Mouse (Mus musculus) heart, postnatal 4 days (tissue): ENCODE results near the gene Mpp5. TPM values are rescaled to one million over a fixed set of nuclear protein-coding genes. Genes with fewer than 3 reads are reported as not detected.

Source experiments
- DNase-seq: peaks from one replicate; pipeline ENCODE4 v3.0.0; 2021
- total RNA-seq, 2 experiments: library from RNA; stranded (reverse); gene quantifications; 2 replicates each; pipeline ENCODE4 v1.2.3; 2021

Gene Mpp5
- total RNA-seq, 2 experiments from 2014 or later = 18.4 to 23.8 TPM

DNA sequence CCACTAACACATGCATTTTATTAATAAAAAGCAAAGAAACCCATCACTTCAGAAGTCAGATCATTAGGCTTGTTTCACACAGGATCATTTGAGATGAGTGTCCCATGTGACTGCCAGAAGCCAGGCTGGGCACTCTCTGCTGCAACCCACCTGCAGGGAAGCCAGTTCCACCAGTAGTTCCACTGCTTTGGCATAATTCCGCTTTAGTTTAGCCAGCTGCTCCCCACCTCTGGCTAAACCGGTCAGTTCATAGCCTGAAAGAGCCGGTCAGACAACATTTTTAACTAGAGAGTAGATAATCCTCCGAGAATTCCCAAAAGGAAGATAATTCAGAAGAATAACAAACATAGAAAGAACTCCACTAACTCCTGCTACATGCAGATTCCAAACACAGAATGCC, 99.5 kb downstream of the Mpp5 start:
- DNase-seq = no peak

DNA sequence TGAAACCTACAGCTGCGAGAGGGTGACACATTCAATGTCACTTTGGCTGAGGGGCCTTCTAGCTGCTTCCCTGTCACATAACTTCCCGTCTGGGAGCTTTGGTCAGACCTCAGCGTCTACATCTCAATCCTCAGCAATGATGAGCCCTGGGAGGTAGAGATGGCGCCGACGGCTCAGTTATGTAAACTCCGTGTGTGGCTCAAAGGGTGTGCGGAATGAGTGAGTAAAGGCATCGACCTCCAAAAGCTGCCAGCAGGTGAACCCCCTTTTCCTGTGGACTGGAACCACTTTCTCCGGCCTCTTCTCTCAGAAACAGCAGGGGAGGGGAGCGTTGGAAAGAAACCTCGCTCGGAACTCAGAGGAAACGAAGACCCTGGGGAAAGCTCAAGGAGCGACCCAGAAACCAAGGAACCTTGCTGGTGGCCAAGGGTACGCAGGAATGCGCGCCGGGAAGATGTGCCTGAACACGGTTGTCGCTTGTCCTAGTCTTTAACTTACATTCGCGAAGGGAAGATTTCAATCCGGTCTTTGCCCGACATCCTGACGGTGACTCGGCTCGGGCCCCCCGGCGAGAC, 112.3 kb downstream of the Mpp5 start:
- no peak for DNase-seq

DNA sequence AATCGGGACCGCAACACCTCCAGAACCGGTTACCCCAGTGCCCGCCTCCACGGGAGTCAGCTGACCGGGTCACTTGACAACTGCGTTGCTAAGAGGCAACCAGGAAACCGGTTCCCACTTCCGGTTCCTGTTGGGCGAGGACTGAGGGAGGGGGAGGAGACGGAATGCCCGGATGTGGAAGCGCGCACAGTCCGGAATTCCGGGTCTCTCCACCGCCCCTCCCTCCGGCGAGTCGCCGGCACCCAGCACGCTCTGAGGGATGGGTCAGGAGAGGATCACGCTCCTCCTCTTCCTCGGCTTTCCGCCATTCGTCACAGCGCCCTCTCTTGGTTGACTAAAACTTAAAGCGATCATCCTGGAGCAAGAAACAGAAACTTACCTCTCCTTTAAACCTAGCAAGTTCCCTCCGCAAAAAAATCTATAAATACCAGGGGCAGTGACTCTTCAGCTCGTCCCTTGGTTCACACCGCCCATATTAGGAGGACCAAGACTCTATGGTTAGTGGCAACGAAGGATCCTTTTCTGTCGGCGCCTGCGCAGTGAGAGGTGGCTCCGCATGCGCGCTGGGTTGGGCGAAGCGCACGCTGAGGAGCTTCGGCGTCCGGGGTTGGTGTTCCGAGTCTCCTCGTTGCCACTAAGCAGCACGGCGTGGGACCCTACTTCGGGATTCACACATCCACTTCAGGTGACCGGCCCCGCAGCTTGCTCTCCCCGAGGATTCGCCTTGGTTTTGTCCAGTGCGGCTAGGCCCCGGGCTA, 113.0 kb downstream of the Mpp5 start, which contains the start of the genes Atp6v1d and Eif2s1:
Gene Atp6v1d (minus strand): TSS at position 143 of the 758 bp plus-strand sequence.
Gene Eif2s1 (plus strand): TSS at position 324 of the 758 bp plus-strand sequence.
- peak; percentile 98 for DNase-seq

DNA sequence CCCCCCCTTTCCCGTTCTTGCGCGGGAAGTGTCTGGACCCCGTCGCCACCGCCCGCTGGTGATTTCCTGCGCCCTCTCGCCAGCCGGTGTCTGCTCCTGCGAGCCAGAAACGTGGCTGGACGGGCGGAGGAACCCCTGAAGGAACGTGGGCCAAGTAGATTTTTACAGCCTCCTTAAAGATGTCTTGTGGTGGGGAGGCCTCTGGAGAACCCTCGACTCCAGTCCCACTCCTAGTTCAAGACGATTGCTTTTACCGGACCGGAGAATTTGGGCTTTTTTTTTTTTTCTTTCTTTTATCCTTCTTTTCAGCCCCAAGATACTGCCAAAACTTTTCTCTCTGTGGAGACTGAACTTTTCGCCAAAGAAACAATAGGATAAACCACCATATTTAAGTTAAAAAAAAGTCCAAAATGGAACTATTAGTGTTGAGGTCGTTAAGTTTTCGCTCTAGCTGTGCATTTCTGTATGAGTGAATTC, 113.6 kb downstream of the Mpp5 start:
- DNase-seq = no peak

DNA sequence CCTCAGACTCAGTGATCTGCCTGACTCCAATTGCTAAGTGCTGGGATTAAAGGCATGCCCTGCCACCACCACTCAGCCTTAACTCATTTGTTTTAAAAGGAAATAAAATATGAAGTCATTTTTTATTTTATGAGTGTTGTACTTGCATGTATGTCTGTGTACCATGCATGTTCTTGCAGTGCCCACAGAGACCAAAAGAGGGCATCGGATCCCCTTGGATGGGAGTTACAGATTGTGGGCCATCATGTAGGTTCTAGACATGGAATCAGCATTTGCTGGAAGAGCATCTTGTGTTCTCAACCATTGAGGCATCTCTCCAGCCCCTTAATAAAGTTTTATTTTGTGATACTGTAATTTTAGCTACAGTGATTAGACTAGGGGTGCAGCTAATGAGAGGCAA, 116.7 kb downstream of the Mpp5 start:
- peak; percentile 20 for DNase-seq

DNA sequence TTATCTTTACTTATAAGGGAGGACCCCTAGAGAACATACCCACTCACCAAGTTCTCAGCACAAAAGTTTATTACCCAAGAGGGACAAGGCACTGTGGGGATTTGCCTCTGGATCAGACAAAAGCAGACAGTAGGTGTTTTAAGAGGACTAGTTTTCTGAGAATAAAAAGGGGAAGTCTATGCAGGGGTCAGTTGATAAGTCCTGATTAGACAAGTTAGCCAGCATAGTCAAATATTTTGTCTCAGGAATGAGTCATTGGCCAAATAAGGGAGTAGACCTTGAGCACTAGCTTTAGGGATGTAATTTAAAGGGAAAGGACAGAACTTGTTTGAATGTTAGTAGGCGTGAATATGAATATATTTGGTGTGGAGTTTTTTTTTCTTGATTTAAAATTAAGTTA, 119.4 kb downstream of the Mpp5 start:
- DNase-seq = no peak

DNA sequence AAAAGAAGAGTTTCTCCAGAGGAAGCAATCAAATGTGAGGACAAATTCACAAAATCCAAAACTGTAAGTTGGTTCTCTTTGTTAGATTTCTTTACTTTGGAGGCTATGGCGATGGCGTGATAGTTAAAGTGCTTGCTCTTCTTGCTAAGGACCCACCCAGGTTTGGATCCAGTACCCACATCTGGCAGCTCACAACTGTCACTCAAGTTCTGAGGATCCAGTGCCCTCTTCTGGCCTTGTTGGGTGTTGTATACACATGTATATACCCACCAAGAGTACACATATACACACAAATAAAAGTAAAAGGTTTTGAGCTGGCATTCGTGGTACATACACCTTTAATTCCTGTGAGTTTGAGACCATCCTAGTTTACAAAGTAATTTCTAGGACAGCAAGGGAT, 125.9 kb downstream of the Mpp5 start:
- DNase-seq = no peak

DNA sequence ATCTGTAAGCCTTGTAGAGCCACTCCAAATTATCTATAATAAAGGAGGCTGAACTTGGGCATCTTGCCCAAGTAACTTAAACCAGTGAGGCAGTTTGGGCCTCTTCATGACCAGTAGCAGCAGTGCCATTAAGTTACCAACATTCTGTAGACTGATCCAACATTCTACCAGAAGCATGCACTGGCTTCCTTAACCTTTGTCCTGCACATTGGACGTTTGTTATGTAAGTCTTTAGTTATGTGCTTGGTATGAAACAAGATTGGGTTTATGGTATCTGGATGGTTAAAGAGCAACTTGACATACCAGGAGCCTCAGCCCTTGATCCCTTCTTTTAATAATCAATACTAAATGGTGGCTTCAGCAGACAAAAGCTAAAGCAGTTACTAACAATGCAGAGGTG, 141.4 kb downstream of the Mpp5 start:
- DNase-seq = no peak

Other genes with a start within 250 kb of the Mpp5 start
- 1 to 10 TPM in 1 of 2 experiments, not detected in 1; 1.0 TPM for gene Fam71d, start 57.4 kb upstream of the Mpp5 start, total RNA-seq
- 10 to 100 TPM; 89.0 to 90.6 TPM for gene Atp6v1d, start 112.7 kb downstream of the Mpp5 start, total RNA-seq
- 10 to 100 TPM; 81.4 to 84.9 TPM for gene Eif2s1, start 112.9 kb downstream of the Mpp5 start, total RNA-seq
- under 1 TPM; 0.45 to 0.54 TPM for gene Plek2, start 158.1 kb downstream of the Mpp5 start, total RNA-seq